Mouse (Mus musculus) right cerebral cortex, postnatal 10 days (tissue): ENCODE measurements at regions not wholly inside any gene's neighbourhood (a gene's known extent, or its start where the extent isn't known, plus 50 kb on each side); places are given as distances from the start of the nearest gene placed in this dataset.

ENCODE experiments used
- DNase-seq, 2 experiments: peaks; one replicate each; pipeline ENCODE4 v3.0.0; 2021; ENCODE audit warnings: low spot score in 2 of 2

GRCm38 (mm10) chr7:70219310-70219709, 147.2 kb downstream of the Nr2f2 start:
- DNase-seq: no peak

GRCm38 (mm10) chr7:70217137-70217536, 149.4 kb downstream of the Nr2f2 start:
- no peak for DNase-seq

DNA sequence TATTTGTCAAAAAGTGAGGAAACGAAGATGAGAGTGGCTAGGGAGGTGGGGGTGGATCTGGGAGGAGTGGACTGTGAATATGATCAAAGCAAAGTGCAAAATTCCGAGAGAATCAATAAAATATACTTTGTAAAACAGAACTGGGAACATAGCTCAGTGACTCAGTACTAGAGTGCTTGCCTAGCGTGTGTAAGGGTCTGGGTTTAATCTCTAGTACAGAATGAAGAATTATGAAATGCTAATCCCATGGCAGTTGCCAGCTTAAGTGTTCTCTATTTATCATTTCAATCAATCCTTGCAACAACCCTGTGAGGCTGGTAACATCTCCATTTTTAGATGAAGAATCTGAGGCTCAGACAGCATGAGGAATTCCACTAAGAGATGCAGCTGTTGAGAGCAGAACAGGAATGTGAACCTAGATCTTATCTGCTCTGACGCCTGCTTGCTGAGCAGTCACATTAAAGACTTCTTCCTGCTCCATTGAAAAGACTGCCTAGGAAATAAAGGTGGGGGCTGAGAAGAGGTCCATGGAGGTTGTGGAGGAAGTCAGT, 152.5 kb downstream of the Nr2f2 start:
- DNase-seq: no peak

GRCm38 (mm10) chr7:70205900-70206299, 160.6 kb downstream of the Nr2f2 start:
- no peak for DNase-seq

- no peak for DNase-seq
Observed at GRCm38 (mm10) chr7:70200188-70200587, 166.3 kb downstream of the Nr2f2 start.

DNA sequence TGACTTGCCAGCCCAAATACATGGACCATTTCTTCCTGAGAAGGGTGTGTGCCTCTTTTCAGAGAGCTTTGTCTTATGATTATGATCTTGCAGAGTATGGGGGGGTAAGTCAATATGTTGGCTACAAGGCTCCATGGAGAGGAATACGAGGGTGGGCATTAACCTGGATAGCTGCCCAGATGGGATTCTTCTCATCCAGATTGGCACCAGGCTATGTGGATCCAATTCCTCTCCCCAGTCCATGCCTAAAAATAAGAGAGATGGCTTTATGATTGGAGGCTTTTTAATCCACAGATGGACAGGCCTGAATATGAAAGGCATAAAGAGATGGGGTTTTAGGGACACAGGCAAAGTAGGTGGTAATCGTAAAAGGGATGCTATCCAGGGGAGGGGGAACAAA, 187.6 kb downstream of the Nr2f2 start:
- no peak for DNase-seq

GRCm38 (mm10) chr7:70178006-70178405, 188.5 kb downstream of the Nr2f2 start:
- no peak for DNase-seq

DNA sequence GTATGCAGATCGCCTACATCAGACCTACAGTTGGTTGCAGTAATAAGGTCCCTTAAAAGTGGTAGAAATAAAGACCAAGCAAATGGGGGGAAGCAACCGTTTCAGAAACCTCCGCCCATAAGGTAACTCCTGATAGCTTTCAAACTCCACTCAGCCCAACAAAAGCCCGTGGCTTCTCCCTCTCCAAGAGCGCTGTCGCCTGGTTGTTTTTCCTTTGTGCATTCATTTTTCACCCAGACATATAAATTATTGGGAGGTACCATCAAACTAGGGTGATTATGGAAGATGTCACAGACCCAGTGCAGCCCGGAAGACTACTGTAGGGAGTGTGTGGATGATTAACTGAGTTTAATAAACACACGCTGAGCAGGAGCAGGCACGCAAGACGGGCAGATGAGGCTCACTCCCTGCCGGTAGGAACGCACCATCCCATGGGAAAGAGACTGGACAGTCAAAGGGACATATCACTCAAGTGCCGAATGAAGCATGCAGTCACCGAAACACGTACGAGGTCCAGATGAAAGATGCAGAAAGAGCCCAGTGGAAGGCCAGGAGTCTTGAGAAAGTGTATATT, 189.8 kb downstream of the Nr2f2 start:
- no peak for DNase-seq

- no peak for DNase-seq
Observed at GRCm38 (mm10) chr7:70176086-70176485, 190.4 kb downstream of the Nr2f2 start.

DNA sequence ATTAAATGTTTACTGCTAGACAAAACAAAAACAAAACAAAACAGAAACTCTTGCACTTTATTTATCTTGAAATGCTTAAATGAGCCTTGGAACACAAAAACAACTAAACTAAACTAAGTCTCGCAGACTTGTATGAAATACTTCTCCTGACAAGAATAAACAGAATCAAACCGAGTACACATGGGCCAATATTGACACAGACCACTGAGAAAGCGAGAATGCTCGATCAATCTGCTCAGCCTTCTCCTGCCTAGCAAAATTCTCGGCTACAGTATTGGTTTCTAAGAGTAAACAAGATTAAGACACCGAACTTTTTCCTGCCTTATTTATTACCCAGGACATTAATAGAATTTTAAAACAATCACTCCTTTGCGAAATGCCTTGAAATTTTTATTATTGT, 194.1 kb downstream of the Nr2f2 start:
- DNase-seq: no peak

GRCm38 (mm10) chr7:70171456-70171855, 195.1 kb downstream of the Nr2f2 start:
- no peak for DNase-seq

DNA sequence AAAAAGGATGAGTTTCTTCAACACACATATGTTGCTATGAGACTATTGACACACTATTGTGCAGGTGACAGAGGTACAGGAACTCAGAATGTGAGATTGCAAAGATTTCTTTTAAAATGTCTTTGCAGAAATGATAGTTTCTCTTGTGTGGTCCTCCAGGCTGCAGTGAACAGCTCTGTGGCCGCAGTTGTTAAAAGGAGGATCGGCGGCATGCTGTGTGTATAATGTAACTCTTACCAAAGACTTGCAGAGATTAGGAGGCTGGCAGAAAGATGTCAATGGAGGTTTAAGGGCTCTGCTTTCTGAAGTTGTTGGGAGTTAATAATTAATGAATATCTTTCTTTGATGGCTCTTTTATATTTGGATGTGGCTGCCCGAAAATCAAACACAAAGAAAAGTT, 198.5 kb downstream of the Nr2f2 start:
- DNase-seq: no peak

DNA sequence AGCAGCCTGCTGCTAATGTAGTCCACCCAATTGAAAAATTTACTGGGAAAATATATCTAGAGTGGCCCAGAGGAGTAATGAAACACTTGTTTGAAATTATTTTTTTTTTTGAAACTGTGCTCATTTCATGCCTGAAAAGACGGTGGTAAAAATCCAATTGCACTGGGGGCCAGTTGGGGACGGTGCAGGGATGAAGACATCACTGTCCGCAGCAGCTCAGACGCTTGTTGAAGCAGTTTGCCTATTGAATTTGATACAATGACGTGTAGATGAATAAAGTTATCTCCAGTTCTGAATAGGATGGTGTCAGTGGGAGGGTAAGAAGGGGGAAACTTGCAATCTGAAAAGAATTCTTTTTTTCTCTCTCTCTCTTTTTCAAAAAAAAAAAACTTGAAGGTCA, 200.5 kb downstream of the Nr2f2 start:
- no peak for DNase-seq

DNA sequence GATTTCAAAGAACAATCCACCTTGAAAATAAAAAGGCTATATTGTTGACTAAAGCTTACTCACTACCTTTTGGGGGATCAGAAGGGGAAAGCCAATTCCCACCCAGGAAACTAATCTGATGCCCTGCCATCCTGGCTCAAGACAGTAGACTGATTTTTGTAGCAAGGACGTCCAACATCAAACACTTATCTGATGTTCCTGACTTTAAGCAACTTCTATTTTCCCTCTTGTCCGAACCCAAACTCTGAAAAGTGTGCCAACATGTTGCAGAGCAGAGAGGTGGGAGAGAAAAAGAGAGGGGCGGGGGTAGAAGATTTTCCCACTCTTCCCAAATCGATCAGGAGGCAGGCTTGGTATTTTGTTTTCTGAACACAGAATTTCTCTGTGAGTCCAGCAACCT, 201.0 kb downstream of the Nr2f2 start:
- no peak for DNase-seq

DNA sequence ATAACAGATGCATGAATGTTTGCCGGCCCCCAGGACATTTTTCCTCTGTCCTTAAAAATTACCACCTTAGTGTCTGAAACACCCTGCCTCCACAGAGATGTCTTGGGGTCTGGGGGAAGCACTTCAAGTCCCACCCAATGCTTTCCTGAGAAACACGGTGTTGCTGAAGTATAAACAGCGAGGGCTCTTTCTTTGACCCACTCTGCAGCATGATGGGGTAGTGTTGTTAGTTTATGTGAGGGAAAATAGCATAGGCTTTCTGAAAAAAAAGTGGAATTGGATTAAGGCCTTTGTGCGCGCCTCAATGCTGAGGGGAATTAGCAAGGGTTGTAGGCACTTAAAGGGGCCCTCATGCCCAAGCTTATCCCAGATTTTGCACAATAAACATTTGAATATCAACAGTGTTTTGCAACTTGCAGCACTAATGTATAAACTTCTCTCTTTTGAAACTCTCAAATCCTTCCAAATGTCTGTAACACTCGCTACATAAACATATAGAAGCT, 201.8 kb downstream of the Nr2f2 start:
- DNase-seq: no peak

GRCm38 (mm10) chr7:70158531-70158930, 208.0 kb downstream of the Nr2f2 start:
- DNase-seq: no peak

DNA sequence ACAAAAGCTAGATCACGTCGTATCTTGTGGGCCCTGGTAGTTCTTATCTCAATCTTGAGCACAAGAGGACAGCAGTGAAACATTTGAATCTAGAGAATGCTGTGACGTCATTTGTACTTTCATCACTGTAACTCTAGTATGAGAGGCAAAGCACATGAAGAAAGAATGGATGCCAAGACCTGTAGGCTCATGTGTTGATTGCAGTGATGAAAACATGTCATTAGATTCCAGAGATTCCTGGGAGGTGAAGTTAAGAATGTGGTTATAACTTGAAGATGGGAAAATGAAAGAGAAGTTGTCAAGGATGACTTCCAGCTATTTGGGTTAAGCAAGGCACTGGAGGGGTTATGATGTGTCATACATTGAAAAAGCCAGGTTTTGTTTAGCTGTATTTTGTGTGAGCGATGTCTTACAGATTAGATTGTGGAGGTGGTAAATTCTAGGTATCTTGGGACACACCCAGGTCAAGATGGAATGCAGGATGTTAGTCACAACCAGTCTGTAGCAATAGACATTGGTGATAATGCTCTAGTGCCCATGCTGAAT, 221.7 kb downstream of the Nr2f2 start:
- no peak for DNase-seq

- DNase-seq: no peak
Observed at GRCm38 (mm10) chr7:70136837-70137236, 229.7 kb downstream of the Nr2f2 start.

- DNase-seq: no peak
Observed at GRCm38 (mm10) chr7:70135416-70135815, 231.1 kb downstream of the Nr2f2 start.

DNA sequence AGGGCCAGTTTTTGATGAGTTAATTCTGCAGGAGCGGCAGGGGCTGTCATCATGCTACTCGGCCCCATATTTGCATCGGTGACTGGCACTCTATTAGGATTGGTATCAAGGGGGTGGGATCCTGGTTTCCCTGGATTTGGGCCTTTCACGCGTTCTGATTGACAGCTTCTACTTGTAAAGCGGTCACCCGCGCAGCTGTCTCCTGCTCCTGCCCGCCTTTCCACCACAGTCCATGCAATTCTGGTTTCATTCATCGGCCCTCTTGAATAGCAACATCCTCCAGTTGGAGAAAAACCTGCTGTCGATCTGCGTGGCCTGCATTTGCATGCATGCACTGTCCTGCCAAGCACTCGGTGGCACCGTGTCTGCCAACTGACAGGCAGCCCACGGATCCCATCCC, 236.6 kb downstream of the Nr2f2 start:
- DNase-seq: peak; percentile 35 to 50

GRCm38 (mm10) chr7:70122818-70123217, 243.7 kb downstream of the Nr2f2 start:
- no peak for DNase-seq

DNA sequence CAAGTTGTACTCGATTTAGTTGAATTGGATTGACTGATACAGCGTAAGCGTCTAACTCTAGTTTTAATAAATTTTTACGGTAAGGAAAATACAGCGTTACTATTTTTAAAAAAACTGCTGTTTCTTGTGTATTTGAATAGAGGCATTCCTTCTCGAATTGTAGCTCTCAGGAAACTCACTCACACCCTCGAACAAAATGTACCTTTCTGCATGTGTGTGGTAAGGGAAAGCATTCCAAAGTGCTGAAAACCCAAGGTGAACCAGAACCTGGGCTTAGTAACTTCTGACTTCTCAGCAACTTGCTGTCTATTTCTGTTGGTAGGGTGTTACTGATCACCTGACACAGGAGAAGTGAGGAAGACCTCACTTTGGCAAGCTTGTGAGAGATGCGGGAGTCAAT, 247.0 kb downstream of the Nr2f2 start:
- no peak for DNase-seq

DNA sequence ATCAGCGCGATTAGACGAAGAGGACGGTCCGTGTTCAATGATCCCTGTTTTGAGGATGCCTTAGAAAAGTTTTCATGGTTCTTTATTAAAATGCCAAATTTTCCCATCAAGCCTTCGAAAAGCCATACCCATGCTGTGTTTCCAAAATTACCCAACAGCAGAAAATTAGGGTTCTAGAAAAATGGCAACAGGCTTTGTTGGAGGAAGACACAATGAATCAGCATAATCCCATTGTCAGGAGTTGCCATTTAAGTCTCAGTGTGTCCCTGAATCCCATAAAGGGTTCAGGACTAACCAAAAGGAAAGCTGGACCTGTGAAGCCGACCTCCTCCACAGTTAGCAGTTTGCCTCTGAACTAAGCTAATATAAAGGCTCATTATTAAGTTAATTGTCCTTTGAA, 247.6 kb downstream of the Nr2f2 start:
- DNase-seq: no peak
